Mouse (Mus musculus) intestine, embryonic 14.5 days (tissue): ENCODE data around the gene Slc5a9. TPM values are rescaled to one million over a fixed set of nuclear protein-coding genes. Genes with fewer than 3 reads are reported as not detected.
A peak's percentile ranks its signal among the peaks of the same experiment; 100 is the strongest.
"Not testable (repeated sequence)": the region's sequence is repeated elsewhere in the genome, so short reads cannot be mapped to it uniquely, and the experiment has no call there.

ENCODE experiments used
- ATAC-seq: fragments of 200-750 bp; cut with Nextera tagmentation; replicated peaks from 2 replicates; pipeline ENCODE4 v1.8.0; 2017; ENCODE audit warnings: low read depth, moderate number of reproducible peaks, moderate TSS enrichment, moderate library complexity; ENCODE audit not compliant: low FRiP score, low TSS enrichment
- DNase-seq: peaks from one replicate; pipeline ENCODE4 v3.0.0-alpha.2; 2018; ENCODE audit warnings: low spot score
- H3K27ac ChIP-seq: fragments of 300-500 bp; sonication (generic); 2 replicates; pipeline ENCODE4 v1.5.1; 2014; ENCODE audit warnings: low read depth, mild to moderate bottlenecking, control low read depth
- H3K27me3 ChIP-seq: fragments of 300-500 bp; sonication (generic); replicated peaks from 2 replicates; pipeline ENCODE4 v1.6.1; 2014; ENCODE audit warnings: low read length, control low read depth; ENCODE audit not compliant: control insufficient read depth, insufficient read depth
- H3K36me3 ChIP-seq: fragments of 300-500 bp; sonication (generic); 2 replicates; pipeline ENCODE4 v1.6.1; 2014; ENCODE audit warnings: low read length, control low read depth; ENCODE audit not compliant: control insufficient read depth, insufficient read depth
- H3K4me1 ChIP-seq: fragments of 300-500 bp; sonication (generic); replicated peaks from 2 replicates; pipeline ENCODE4 v1.6.1; 2014; ENCODE audit warnings: low read length, control low read depth, mixed read lengths; ENCODE audit not compliant: control insufficient read depth, insufficient read depth
- H3K4me2 ChIP-seq: fragments of 300-500 bp; sonication (generic); 2 replicates; pipeline ENCODE4 v1.6.1; 2014; ENCODE audit warnings: low read length
- H3K4me3 ChIP-seq: fragments of 300-500 bp; sonication (generic); 2 replicates; pipeline ENCODE4 v1.5.1; 2014; ENCODE audit warnings: low read depth, low read length, control low read depth, mixed read lengths
- H3K9ac ChIP-seq: fragments of 300-500 bp; sonication (generic); 2 replicates; pipeline ENCODE4 v1.6.1; 2014; ENCODE audit warnings: mild to moderate bottlenecking, low read length
- H3K9me3 ChIP-seq: fragments of 300-500 bp; sonication (generic); 2 replicates; pipeline ENCODE4 v1.6.1; 2016; ENCODE audit warnings: low read length, control low read depth; ENCODE audit not compliant: control insufficient read depth
- WGBS: fragments of 180-500 bp; shearing (Covaris S2); extraction: QIAGEN DNeasy Blood & Tissue Kit; methylation state at CpG from one replicate; pipeline ENCODE4 v1.1.7; 2014; 5-methylcytosine and 5-hydroxymethylcytosine counted together
- polyA plus RNA-seq: library from polyadenylated mRNA; unstranded; fragments of >200 nt; fragmentation: Nextera tagmentation; extraction: Ambion mirVana; gene quantifications from 2 replicates; pipeline ENCODE4 v1.2.1, GENCODE M21; 2014

Slc5a9 gene
- 0.13 and 0.74 TPM in 2 replicates for polyA plus RNA-seq

- H3K36me3 ChIP-seq: no peaks in the 10 kb centered on the region
- H3K4me1 ChIP-seq: no peaks in the 10 kb centered on the region
- no peaks in the 10 kb centered on the region for H3K27me3 ChIP-seq
- no peak within 1 kb of the TSS for H3K4me3 ChIP-seq
- H3K27ac ChIP-seq: no peak within 1 kb of the TSS
- H3K4me2 ChIP-seq: no peak within 1 kb of the TSS
- ATAC-seq: no peak; the same call in 1 of the 2 replicates
- no peak within 1 kb of the TSS for H3K9ac ChIP-seq
- no peak for DNase-seq
- no peaks in the 10 kb centered on the region for H3K9me3 ChIP-seq
These were observed at the start of gene Slc5a9 for GRCm38 (mm10) chr4:111902775-111903174. Gene Slc5a9 (minus strand): TSS chr4:111902918.

- Histone ChIP-seq H3K9ac (no peak within 1 kb of the TSS), H3K9me3 (no peaks in the 10 kb centered on the region), H3K27me3 (no peaks in the 10 kb centered on the region), H3K27ac (no peak within 1 kb of the TSS), H3K4me1 (no peaks in the 10 kb centered on the region), H3K4me2 (no peak within 1 kb of the TSS), H3K4me3 (no peak within 1 kb of the TSS), H3K36me3 (no peaks in the 10 kb centered on the region)
- 82% methylated on average over 1 of the region's 1 CpGs for WGBS
- DNase-seq (no peak), ATAC-seq (no peak)
These were observed 16.4 kb upstream of the Slc5a9 start, which contains the start of gene Skint8 for GRCm38 (mm10) chr4:111919092-111919491. Gene Skint8 (plus strand): TSS chr4:111919392.

- ATAC-seq (0 out of 2 replicates have a peak, but pooled peaks have one; percentile 27), DNase-seq (no peak)
- WGBS: 39% methylated on average over 2 of the region's 2 CpGs
- no peak overlapping the region for H3K4me2 ChIP-seq
- no peak overlapping the region for H3K27ac ChIP-seq
- H3K9me3 ChIP-seq: no peaks in the 10 kb centered on the region
- no peaks in the 10 kb centered on the region for H3K36me3 ChIP-seq
- H3K27me3 ChIP-seq: no peaks in the 10 kb centered on the region
- H3K4me3 ChIP-seq: no peak overlapping the region
- H3K9ac ChIP-seq: no peak overlapping the region
- no peaks in the 10 kb centered on the region for H3K4me1 ChIP-seq
These were observed 5.2 kb upstream of the Slc5a9 start for GRCm38 (mm10) chr4:111907926-111908325.

- no peak overlapping the region for H3K4me2 ChIP-seq
- DNase-seq (no peak), ATAC-seq (no peak)
- H3K27ac ChIP-seq: no peak overlapping the region
- 82% methylated on average over 1 of the region's 1 CpGs for WGBS
- H3K9me3 ChIP-seq: no peaks in the 10 kb centered on the region
- H3K27me3 ChIP-seq: no peaks in the 10 kb centered on the region
- H3K4me1 ChIP-seq: no peaks in the 10 kb centered on the region
- no peak overlapping the region for H3K4me3 ChIP-seq
- no peaks in the 10 kb centered on the region for H3K36me3 ChIP-seq
- no peak overlapping the region for H3K9ac ChIP-seq
These were observed 1.2 kb downstream of the Slc5a9 start for GRCm38 (mm10) chr4:111901473-111901872.

- H3K9me3 ChIP-seq, H3K4me1 ChIP-seq, H3K4me3 ChIP-seq, H3K27me3 ChIP-seq, DNase-seq, H3K9ac ChIP-seq, H3K4me2 ChIP-seq, ATAC-seq, H3K36me3 ChIP-seq, H3K27ac ChIP-seq: not testable (repeated sequence)
- WGBS: 67% methylated on average over 1 of the region's 1 CpGs
These were observed 2.2 kb downstream of the Slc5a9 start for GRCm38 (mm10) chr4:111900491-111900890.

- no peak for DNase-seq
These were observed 4.2 kb downstream of the Slc5a9 start for GRCm38 (mm10) chr4:111898566-111898965.

GRCm38 (mm10) chr4:111897755-111898154 lies 5.0 kb downstream of the Slc5a9 start:
- Histone ChIP-seq H3K27me3 (no peaks in the 10 kb centered on the region), H3K36me3 (no peaks in the 10 kb centered on the region), H3K9ac (no peak overlapping the region), H3K4me2 (no peak overlapping the region), H3K9me3 (no peaks in the 10 kb centered on the region), H3K27ac (no peak overlapping the region), H3K4me1 (no peaks in the 10 kb centered on the region), H3K4me3 (no peak overlapping the region)
- WGBS: 30% methylated on average over 1 of the region's 1 CpGs
- ATAC-seq (no peak), DNase-seq (no peak)

More at GRCm38 (mm10) chr4:111898566-111898965, 4.2 kb downstream of the Slc5a9 start:
- H3K36me3 ChIP-seq: no peaks in the 10 kb centered on the region
- no peak overlapping the region for H3K4me2 ChIP-seq
- no peaks in the 10 kb centered on the region for H3K9me3 ChIP-seq
- ATAC-seq: peak; percentile 54; the same call in 1 of the 2 replicates
- H3K9ac ChIP-seq: no peak overlapping the region
- no peak overlapping the region for H3K4me3 ChIP-seq
- H3K4me1 ChIP-seq: no peaks in the 10 kb centered on the region
- WGBS: 67% methylated on average over 4 of the region's 4 CpGs
- H3K27me3 ChIP-seq: no peaks in the 10 kb centered on the region
- no peak overlapping the region for H3K27ac ChIP-seq

GRCm38 (mm10) chr4:111892138-111892537 lies 10.6 kb downstream of the Slc5a9 start:
- H3K4me2 ChIP-seq: no peak overlapping the region
- no peaks in the 10 kb centered on the region for H3K9me3 ChIP-seq
- H3K27me3 ChIP-seq: no peaks in the 10 kb centered on the region
- no peak overlapping the region for H3K4me3 ChIP-seq
- DNase-seq: no peak
- H3K27ac ChIP-seq: no peak overlapping the region
- no peaks in the 10 kb centered on the region for H3K4me1 ChIP-seq
- H3K9ac ChIP-seq: no peak overlapping the region
- H3K36me3 ChIP-seq: no peaks in the 10 kb centered on the region
- ATAC-seq: no peak

- H3K9ac ChIP-seq: no peak overlapping the region
- H3K27ac ChIP-seq: no peak overlapping the region
- no peaks in the 10 kb centered on the region for H3K9me3 ChIP-seq
- no peaks in the 10 kb centered on the region for H3K36me3 ChIP-seq
- 23% methylated on average over 4 of the region's 4 CpGs for WGBS
- ATAC-seq (peak; percentile 63), DNase-seq (peak; percentile 90)
- no peaks in the 10 kb centered on the region for H3K27me3 ChIP-seq
- no peak overlapping the region for H3K4me3 ChIP-seq
- no peaks in the 10 kb centered on the region for H3K4me1 ChIP-seq
- 0 out of 2 replicates have a peak overlapping the region, but pooled peaks have one; percentile 36 for H3K4me2 ChIP-seq
These were observed 16.1 kb downstream of the Slc5a9 start for GRCm38 (mm10) chr4:111886607-111887006.
